Mouse (Mus musculus): ENCODE measurements around the gene Gucy2g. TPM values are rescaled to one million over a fixed set of nuclear protein-coding genes. Genes with fewer than 3 reads are reported as not detected.

The Gucy2g gene
- polyA plus RNA-seq, 1 experiment: 0.32 TPM

- no peak for DNase-seq
- Histone ChIP-seq H3K4me1 (ENCODE audit: control insufficient read depth, insufficient read depth, low read length) (peaks cover 4% of the 10 kb centered on the region; the same call in 1 of the 2 replicates), H3K4me3 (replicated peaks; ENCODE audit: extremely low read depth, low read depth, low read length) (peak within 1 kb of the TSS; percentile 33)
- WGBS: 80% methylated on average over 9 of the region's 9 CpGs
- no peak for TF ChIP-seq CTCF (IDR thresholded peaks at IDR 0.05; ENCODE audit: insufficient read depth, low read length)
- no peak for TF ChIP-seq POLR2A (IDR thresholded peaks at IDR 0.05; ENCODE audit: borderline replicate concordance, extremely low read depth, low read depth, low read length)
These were observed 10.5 kb upstream of the Gucy2g start, which contains the start of gene Acsl5 for GRCm38 (mm10) chr19:55251383-55252124. Gene Acsl5, plus strand, starts transcription at chr19:55251938.

GRCm38 (mm10) chr19:55250451-55250850 is 9.4 kb upstream of the Gucy2g start:
- TF ChIP-seq POLR2A (IDR thresholded peaks at IDR 0.05; ENCODE audit: borderline replicate concordance, extremely low read depth, low read depth, low read length) (no peak), CTCF (IDR thresholded peaks at IDR 0.05; ENCODE audit: insufficient read depth, low read length) (no peak)
- Histone ChIP-seq H3K4me1 (ENCODE audit: control insufficient read depth, insufficient read depth, low read length) (peaks cover 2% of the 10 kb centered on the region; the same call in 1 of the 2 replicates), H3K4me3 (replicated peaks; ENCODE audit: extremely low read depth, low read depth, low read length) (no peak overlapping the region)
- WGBS: 61% methylated on average over 5 of the region's 5 CpGs
- DNase-seq: no peak

GRCm38 (mm10) chr19:55247991-55248520 is 7.0 kb upstream of the Gucy2g start:
- no peak for DNase-seq
- peaks cover 7% of the 10 kb centered on the region; the same call in 1 of the 2 replicates for H3K4me1 ChIP-seq (ENCODE audit: control insufficient read depth, insufficient read depth, low read length)
- no peak overlapping the region for H3K4me3 ChIP-seq (replicated peaks; ENCODE audit: extremely low read depth, low read depth, low read length)
- TF ChIP-seq CTCF (IDR thresholded peaks at IDR 0.05; ENCODE audit: insufficient read depth, low read length) (no peak), POLR2A (IDR thresholded peaks at IDR 0.05; ENCODE audit: borderline replicate concordance, extremely low read depth, low read depth, low read length) (no peak)
- 41% methylated on average over 9 of the region's 9 CpGs for WGBS

GRCm38 (mm10) chr19:55247563-55247962 is 6.5 kb upstream of the Gucy2g start:
- no peak for DNase-seq
- 66% methylated on average over 5 of the region's 5 CpGs for WGBS

GRCm38 (mm10) chr19:55244791-55245231 is 3.8 kb upstream of the Gucy2g start:
- DNase-seq: peak; percentile 52
- TF ChIP-seq POLR2A (IDR thresholded peaks at IDR 0.05; ENCODE audit: borderline replicate concordance, extremely low read depth, low read depth, low read length): peak; percentile 40; the same call in 1 of the 2 replicates
- TF ChIP-seq CTCF (IDR thresholded peaks at IDR 0.05; ENCODE audit: insufficient read depth, low read length): peak; percentile 68; the same call in 1 of the 2 replicates
- Histone ChIP-seq H3K4me1 (ENCODE audit: control insufficient read depth, insufficient read depth, low read length) (peaks cover 7% of the 10 kb centered on the region; the same call in 1 of the 2 replicates), H3K4me3 (replicated peaks; ENCODE audit: extremely low read depth, low read depth, low read length) (no peak overlapping the region)
- WGBS: 12% methylated on average over 7 of the region's 7 CpGs

More at GRCm38 (mm10) chr19:55247563-55247962, 6.5 kb upstream of the Gucy2g start:
- TF ChIP-seq CTCF (IDR thresholded peaks at IDR 0.05; ENCODE audit: insufficient read depth, low read length) (no peak), POLR2A (IDR thresholded peaks at IDR 0.05; ENCODE audit: borderline replicate concordance, extremely low read depth, low read depth, low read length) (no peak)
- Histone ChIP-seq H3K4me3 (replicated peaks; ENCODE audit: extremely low read depth, low read depth, low read length) (no peak overlapping the region), H3K4me1 (ENCODE audit: control insufficient read depth, insufficient read depth, low read length) (peaks cover 7% of the 10 kb centered on the region; the same call in 1 of the 2 replicates)

GRCm38 (mm10) chr19:55239766-55240426 is 1.1 kb downstream of the Gucy2g start:
- TF ChIP-seq POLR2A (IDR thresholded peaks at IDR 0.05; ENCODE audit: borderline replicate concordance, extremely low read depth, low read depth, low read length): no peak
- Histone ChIP-seq H3K4me1 (ENCODE audit: control insufficient read depth, insufficient read depth, low read length) (0 out of 2 replicates have a peak, but pooled peaks cover 2% of the 10 kb centered on the region), H3K4me3 (replicated peaks; ENCODE audit: extremely low read depth, low read depth, low read length) (no peak overlapping the region)
- 68% methylated on average over 6 of the region's 6 CpGs for WGBS
- no peak for DNase-seq

GRCm38 (mm10) chr19:55236564-55236963 is 4.5 kb downstream of the Gucy2g start:
- DNase-seq: no peak
- no peaks in the 10 kb centered on the region for H3K4me1 ChIP-seq (ENCODE audit: control insufficient read depth, insufficient read depth, low read length)
- no peak overlapping the region for H3K4me3 ChIP-seq (replicated peaks; ENCODE audit: extremely low read depth, low read depth, low read length)
- no peak for TF ChIP-seq CTCF (IDR thresholded peaks at IDR 0.05; ENCODE audit: insufficient read depth, low read length)
- no peak for TF ChIP-seq POLR2A (IDR thresholded peaks at IDR 0.05; ENCODE audit: borderline replicate concordance, extremely low read depth, low read depth, low read length)
- WGBS: 77% methylated on average over 5 of the region's 5 CpGs

GRCm38 (mm10) chr19:55236026-55236425 is 5.0 kb downstream of the Gucy2g start:
- H3K4me1 ChIP-seq (ENCODE audit: control insufficient read depth, insufficient read depth, low read length): no peaks in the 10 kb centered on the region
- TF ChIP-seq POLR2A (IDR thresholded peaks at IDR 0.05; ENCODE audit: borderline replicate concordance, extremely low read depth, low read depth, low read length) (no peak), CTCF (IDR thresholded peaks at IDR 0.05; ENCODE audit: insufficient read depth, low read length) (no peak)
- H3K4me3 ChIP-seq (replicated peaks; ENCODE audit: extremely low read depth, low read depth, low read length): no peak overlapping the region
- 18% methylated on average over 2 of the region's 2 CpGs for WGBS
- DNase-seq: no peak

- H3K4me1 ChIP-seq (ENCODE audit: control insufficient read depth, insufficient read depth, low read length): no peaks in the 10 kb centered on the region
- no peak for TF ChIP-seq CTCF (IDR thresholded peaks at IDR 0.05; ENCODE audit: insufficient read depth, low read length)
- no peak for TF ChIP-seq POLR2A (IDR thresholded peaks at IDR 0.05; ENCODE audit: borderline replicate concordance, extremely low read depth, low read depth, low read length)
- no peak overlapping the region for H3K4me3 ChIP-seq (replicated peaks; ENCODE audit: extremely low read depth, low read depth, low read length)
- 16% methylated on average over 8 of the region's 8 CpGs for WGBS
- no peak for DNase-seq
These were observed 8.9 kb downstream of the Gucy2g start for GRCm38 (mm10) chr19:55232136-55232535.

Measured in lung, adult 2 months (tissue).